Mouse (Mus musculus) heart, adult 18-20 months (tissue): Measurements from ENCODE around the gene Tas2r103. TPM values are rescaled to one million over a fixed set of nuclear protein-coding genes. Genes with fewer than 3 reads are reported as not detected.

Source experiments
- DNase-seq, 2 experiments: peaks; one replicate each; pipeline ENCODE4 v3.0.0; 2021 to 2022; ENCODE audit warnings: mixed read lengths in 1 of 2
- long read RNA-seq, 2 experiments: library from polyadenylated mRNA; stranded (forward); transcript quantifications; one replicate each; pipeline ENCODE4 v2.0.0; 2021
- total RNA-seq, 2 experiments: library from RNA; stranded (reverse); gene quantifications; 2 replicates each; pipeline ENCODE4 v1.2.3; 2021

Tas2r103 gene
- total RNA-seq, result not detected
- long read RNA-seq, experiment 1, result 0 reads
- long read RNA-seq, experiment 2, result 0 reads

DNA sequence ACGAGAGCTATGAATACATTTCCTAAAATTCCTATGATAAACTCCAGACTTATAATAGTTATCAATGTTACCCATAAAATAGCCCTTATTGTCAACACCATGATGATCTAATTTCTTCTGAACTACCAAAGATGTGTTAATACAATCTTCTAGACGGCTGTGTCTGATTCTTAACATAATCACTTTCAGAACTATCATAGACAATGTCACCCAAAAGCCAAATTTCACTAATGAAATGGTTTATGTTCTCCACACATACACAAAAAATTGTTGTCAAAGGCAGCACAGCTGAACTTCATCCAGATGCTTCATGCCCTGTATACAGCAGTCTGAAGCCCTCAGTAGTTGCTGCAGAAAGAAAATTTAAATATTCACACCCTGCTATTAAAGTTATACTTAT, at the start of gene Tas2r103:
Tas2r103 (minus strand) TSS at position 101 of the 400 bp plus-strand sequence.
- no peak for DNase-seq

GRCm38 (mm10) chr6:133055716-133056115, 18.8 kb upstream of the Tas2r103 start, which contains the start of gene Tas2r140:
Gene Tas2r140, minus strand, starts transcription at chr6:133055816.
- no peak for DNase-seq

Other genes with a start within 250 kb of the Tas2r103 start
- gene Tas2r117, start 234.3 kb downstream of the Tas2r103 start, total RNA-seq, result not detected
- gene Tas2r123, start 190.0 kb downstream of the Tas2r103 start, total RNA-seq, result not detected
- gene Tas2r116, start 181.7 kb downstream of the Tas2r103 start, total RNA-seq, result not detected
- gene Tas2r110, start 169.1 kb downstream of the Tas2r103 start, total RNA-seq, result not detected
- gene Tas2r113, start 144.1 kb downstream of the Tas2r103 start, total RNA-seq, result not detected
- not detected for gene Tas2r125, start 127.5 kb downstream of the Tas2r103 start, total RNA-seq
- gene Tas2r129, start 86.0 kb downstream of the Tas2r103 start, total RNA-seq, result not detected
- not detected for gene Tas2r131, start 79.2 kb downstream of the Tas2r103 start, total RNA-seq
- not detected for gene Tas2r109, start 56.1 kb downstream of the Tas2r103 start, total RNA-seq
- gene Tas2r140, start 18.7 kb upstream of the Tas2r103 start, total RNA-seq, result not detected
- gene Smim10l1, start 67.8 kb upstream of the Tas2r103 start, total RNA-seq, result 10 to 100 TPM; 69.4 to 72.8 TPM